Mouse (Mus musculus) liver, postnatal 0 days (tissue): ENCODE measurements around the gene Atad3a.

Experiments
- CTCF ChIP-seq: sonication (generic); IDR thresholded peaks from 2 replicates; pipeline ENCODE4 v1.5.1; 2016; ENCODE audit warnings: antibody characterized with exemption, low read depth
- EP300 ChIP-seq: IDR thresholded peaks from 2 replicates; pipeline ENCODE4 v1.6.1; 2016; ENCODE audit warnings: antibody characterized with exemption, low read depth, mild to moderate bottlenecking

- TF ChIP-seq EP300 = no peak
- TF ChIP-seq CTCF = no peak
Observed at GRCm38 (mm10) chr4:155705592-155705929, 55.3 kb downstream of the Atad3a start.
